Mouse (Mus musculus) heart, embryonic 12.5 days (tissue): ENCODE measurements around the gene Gm28053. TPM values are rescaled to one million over a fixed set of nuclear protein-coding genes. Genes with fewer than 3 reads are reported as not detected.
A peak's percentile ranks its signal among the peaks of the same experiment; 100 is the strongest.
"Not testable (repeated sequence)": the region's sequence is repeated elsewhere in the genome, so short reads cannot be mapped to it uniquely, and the experiment has no call there.

Experiments
- ATAC-seq: fragments of 200-750 bp; cut with Nextera tagmentation; 2 replicates; pipeline ENCODE4 v1.8.0; 2017; ENCODE audit warnings: moderate TSS enrichment, moderate library complexity; ENCODE audit not compliant: insufficient number of reproducible peaks, low FRiP score
- H3K27ac ChIP-seq: fragments of 300-500 bp; sonication (generic); 2 replicates; pipeline ENCODE4 v1.5.1; 2016; ENCODE audit warnings: mild to moderate bottlenecking, moderate library complexity; ENCODE audit not compliant: poor library complexity, severe bottlenecking
- H3K27me3 ChIP-seq: fragments of 300-500 bp; sonication (generic); replicated peaks from 2 replicates; pipeline ENCODE4 v1.6.1; 2016; ENCODE audit warnings: mild to moderate bottlenecking, moderate library complexity
- H3K36me3 ChIP-seq: fragments of 300-500 bp; sonication (generic); 2 replicates; pipeline ENCODE4 v1.6.1; 2016; ENCODE audit warnings: mild to moderate bottlenecking, moderate library complexity
- H3K4me1 ChIP-seq: fragments of 300-500 bp; sonication (generic); replicated peaks from 2 replicates; pipeline ENCODE4 v1.6.1; 2016; ENCODE audit warnings: mild to moderate bottlenecking
- H3K4me2 ChIP-seq: fragments of 300-500 bp; sonication (generic); 2 replicates; pipeline ENCODE4 v1.6.1; 2016; ENCODE audit warnings: mild to moderate bottlenecking, moderate library complexity
- H3K4me3 ChIP-seq: fragments of 300-500 bp; sonication (generic); 2 replicates; pipeline ENCODE4 v1.5.1; 2016; ENCODE audit warnings: mild to moderate bottlenecking
- H3K9ac ChIP-seq: fragments of 300-500 bp; sonication (generic); 2 replicates; pipeline ENCODE4 v1.6.1; 2016; ENCODE audit warnings: mild to moderate bottlenecking, moderate library complexity
- H3K9me3 ChIP-seq: fragments of 300-500 bp; sonication (generic); replicated peaks from 2 replicates; pipeline ENCODE4 v1.6.1; 2016; ENCODE audit warnings: mild to moderate bottlenecking, moderate library complexity
- WGBS: fragments of 180-500 bp; shearing (Covaris S2); methylation state at CpG from one replicate; pipeline ENCODE4 v1.1.7; 2016; 5-methylcytosine and 5-hydroxymethylcytosine counted together
- polyA plus RNA-seq: library from polyadenylated mRNA; unstranded; fragments of >200 nt; fragmentation: Nextera tagmentation; extraction: Ambion mirVana; gene quantifications from 2 replicates; pipeline ENCODE4 v1.2.1, GENCODE M21; 2016

Gm28053 gene
- polyA plus RNA-seq, 1 experiment from 2014 or later: 3.6 TPM

- no peaks in the 10 kb centered on the region for H3K4me1 ChIP-seq
- ATAC-seq: no peak
- H3K9ac ChIP-seq: no peak overlapping the region
- H3K27me3 ChIP-seq: no peaks in the 10 kb centered on the region
- 52% methylated on average over 3 of the region's 3 CpGs for WGBS
- no peaks in the 10 kb centered on the region for H3K9me3 ChIP-seq
- H3K4me2 ChIP-seq: no peak overlapping the region
- H3K27ac ChIP-seq: no peak overlapping the region
- no peaks in the 10 kb centered on the region for H3K36me3 ChIP-seq
- H3K4me3 ChIP-seq: no peak overlapping the region
Observed at GRCm38 (mm10) chr6:48681472-48682090, 36.8 kb upstream of the Gm28053 start.

GRCm38 (mm10) chr6:48682271-48682670, 36.1 kb upstream of the Gm28053 start:
- WGBS: 71% methylated on average over 4 of the region's 4 CpGs

GRCm38 (mm10) chr6:48683263-48683821, 35.1 kb upstream of the Gm28053 start:
- not testable (repeated sequence) for H3K9ac ChIP-seq, H3K9me3 ChIP-seq, H3K27me3 ChIP-seq, H3K36me3 ChIP-seq, ATAC-seq, H3K4me1 ChIP-seq, H3K4me2 ChIP-seq, H3K27ac ChIP-seq, H3K4me3 ChIP-seq
- WGBS: 85% methylated on average over 4 of the region's 4 CpGs

More at GRCm38 (mm10) chr6:48682271-48682670, 36.1 kb upstream of the Gm28053 start:
- H3K27me3 ChIP-seq: no peaks in the 10 kb centered on the region
- no peaks in the 10 kb centered on the region for H3K9me3 ChIP-seq
- no peak overlapping the region for H3K9ac ChIP-seq
- H3K4me3 ChIP-seq: no peak overlapping the region
- ATAC-seq: no peak
- no peak overlapping the region for H3K4me2 ChIP-seq
- no peaks in the 10 kb centered on the region for H3K36me3 ChIP-seq
- 0 out of 2 replicates have a peak, but pooled peaks cover 5% of the 10 kb centered on the region for H3K4me1 ChIP-seq
- H3K27ac ChIP-seq: no peak overlapping the region

- Histone ChIP-seq H3K4me3 (no peak within 1 kb of the TSS), H3K27ac (peak within 1 kb of the TSS; percentile 64), H3K4me2 (peak within 1 kb of the TSS; percentile 27), H3K9ac (no peak within 1 kb of the TSS), H3K4me1 (0 out of 2 replicates have a peak, but pooled peaks cover 5% of the 10 kb centered on the region), H3K27me3 (no peaks in the 10 kb centered on the region), H3K9me3 (no peaks in the 10 kb centered on the region), H3K36me3 (no peaks in the 10 kb centered on the region)
- WGBS: 50% methylated on average over 5 of the region's 5 CpGs
- ATAC-seq: no peak
Observed at GRCm38 (mm10) chr6:48684319-48684718, 34.1 kb upstream of the Gm28053 start, which contains the start of gene Gimap4. Gene Gimap4 (plus strand): TSS chr6:48684549.

- no peak for ATAC-seq
- 38% methylated on average over 4 of the region's 4 CpGs for WGBS
- Histone ChIP-seq H3K4me2 (peak overlapping the region; percentile 27), H3K27me3 (no peaks in the 10 kb centered on the region), H3K4me3 (no peak overlapping the region), H3K27ac (peak overlapping the region; percentile 64), H3K9me3 (no peaks in the 10 kb centered on the region), H3K4me1 (0 out of 2 replicates have a peak, but pooled peaks cover 5% of the 10 kb centered on the region), H3K9ac (no peak overlapping the region), H3K36me3 (no peaks in the 10 kb centered on the region)
Observed at GRCm38 (mm10) chr6:48684806-48685205, 33.6 kb upstream of the Gm28053 start.

- H3K9me3 ChIP-seq: no peaks in the 10 kb centered on the region
- ATAC-seq: no peak
- 0 out of 2 replicates have a peak, but pooled peaks cover 5% of the 10 kb centered on the region for H3K4me1 ChIP-seq
- no peaks in the 10 kb centered on the region for H3K36me3 ChIP-seq
- peak overlapping the region; percentile 64 for H3K27ac ChIP-seq
- H3K4me3 ChIP-seq: no peak overlapping the region
- 70% methylated on average over 2 of the region's 2 CpGs for WGBS
- peak overlapping the region; percentile 27 for H3K4me2 ChIP-seq
- H3K27me3 ChIP-seq: no peaks in the 10 kb centered on the region
- H3K9ac ChIP-seq: no peak overlapping the region
Observed at GRCm38 (mm10) chr6:48685251-48685650, 33.2 kb upstream of the Gm28053 start.

GRCm38 (mm10) chr6:48685694-48686665, 32.4 kb upstream of the Gm28053 start:
- no peaks in the 10 kb centered on the region for H3K9me3 ChIP-seq
- WGBS: 69% methylated on average over 7 of the region's 7 CpGs
- peak overlapping the region; percentile 64; the same call in 1 of the 2 replicates for H3K27ac ChIP-seq
- no peaks in the 10 kb centered on the region for H3K27me3 ChIP-seq
- no peaks in the 10 kb centered on the region for H3K36me3 ChIP-seq
- H3K4me2 ChIP-seq: no peak overlapping the region
- ATAC-seq: no peak
- H3K4me1 ChIP-seq: 0 out of 2 replicates have a peak, but pooled peaks cover 5% of the 10 kb centered on the region
- no peak overlapping the region for H3K4me3 ChIP-seq
- no peak overlapping the region for H3K9ac ChIP-seq

- Histone ChIP-seq H3K4me1 (0 out of 2 replicates have a peak, but pooled peaks cover 5% of the 10 kb centered on the region), H3K27me3 (no peaks in the 10 kb centered on the region), H3K9ac (no peak overlapping the region), H3K9me3 (no peaks in the 10 kb centered on the region), H3K27ac (no peak overlapping the region), H3K36me3 (no peaks in the 10 kb centered on the region), H3K4me3 (no peak overlapping the region), H3K4me2 (no peak overlapping the region)
- no peak for ATAC-seq
- 60% methylated on average over 2 of the region's 2 CpGs for WGBS
Observed at GRCm38 (mm10) chr6:48687077-48687476, 31.3 kb upstream of the Gm28053 start.

- H3K4me1 ChIP-seq: 0 out of 2 replicates have a peak, but pooled peaks cover 5% of the 10 kb centered on the region
- no peak overlapping the region for H3K4me2 ChIP-seq
- H3K27ac ChIP-seq: no peak overlapping the region
- WGBS: 63% methylated on average over 2 of the region's 2 CpGs
- no peak overlapping the region for H3K4me3 ChIP-seq
- no peaks in the 10 kb centered on the region for H3K27me3 ChIP-seq
- no peak for ATAC-seq
- H3K9ac ChIP-seq: no peak overlapping the region
- no peaks in the 10 kb centered on the region for H3K36me3 ChIP-seq
- H3K9me3 ChIP-seq: no peaks in the 10 kb centered on the region
Observed at GRCm38 (mm10) chr6:48689320-48689719, 29.1 kb upstream of the Gm28053 start.

- Histone ChIP-seq H3K9me3 (peaks cover 5% of the 10 kb centered on the region; the same call in 1 of the 2 replicates), H3K27ac (no peak overlapping the region), H3K4me3 (no peak overlapping the region), H3K4me1 (no peaks in the 10 kb centered on the region), H3K27me3 (no peaks in the 10 kb centered on the region), H3K4me2 (no peak overlapping the region), H3K9ac (no peak overlapping the region), H3K36me3 (no peaks in the 10 kb centered on the region)
- ATAC-seq: no peak
- 74% methylated on average over 6 of the region's 6 CpGs for WGBS
Observed at GRCm38 (mm10) chr6:48692962-48693361, 25.4 kb upstream of the Gm28053 start.
